Mouse (Mus musculus): ENCODE measurements around the gene Mindy2.

Gene Mindy2

GRCm38 (mm10) chr9:70657013-70657967 is at the start of gene Mindy2:
TSS of gene Mindy2 (minus strand) at chr9:70657174.
- peak; percentile 97 for DNase-seq (ENCODE audit: low spot score)

- no peak for DNase-seq (ENCODE audit: low spot score)
Measured at GRCm38 (mm10) chr9:70706444-70706843, 49.5 kb upstream of the Mindy2 start.

GRCm38 (mm10) chr9:70703597-70704203 is 46.7 kb upstream of the Mindy2 start:
- DNase-seq (ENCODE audit: low spot score), result no peak

- DNase-seq (ENCODE audit: low spot score), result no peak
Measured at GRCm38 (mm10) chr9:70698090-70698489, 41.1 kb upstream of the Mindy2 start.

GRCm38 (mm10) chr9:70695723-70696122 is 38.7 kb upstream of the Mindy2 start:
- no peak for DNase-seq (ENCODE audit: low spot score)

GRCm38 (mm10) chr9:70691772-70692693 is 35.1 kb upstream of the Mindy2 start:
- DNase-seq (ENCODE audit: low spot score), result no peak

GRCm38 (mm10) chr9:70690579-70690978 is 33.6 kb upstream of the Mindy2 start:
- no peak for DNase-seq (ENCODE audit: low spot score)

GRCm38 (mm10) chr9:70689926-70690325 is 33.0 kb upstream of the Mindy2 start:
- DNase-seq (ENCODE audit: low spot score), result no peak

GRCm38 (mm10) chr9:70688301-70688968 is 31.5 kb upstream of the Mindy2 start:
- DNase-seq (ENCODE audit: low spot score), result no peak

GRCm38 (mm10) chr9:70682202-70682601 is 25.2 kb upstream of the Mindy2 start:
- DNase-seq (ENCODE audit: low spot score), result no peak

GRCm38 (mm10) chr9:70679132-70680091 is 22.4 kb upstream of the Mindy2 start:
- DNase-seq (ENCODE audit: low spot score), result peak; percentile 66

GRCm38 (mm10) chr9:70678682-70679131 is 21.7 kb upstream of the Mindy2 start, which contains the start of gene Adam10:
TSS of gene Adam10 (plus strand) at chr9:70678997.
- peak; percentile 98 for DNase-seq (ENCODE audit: low spot score)

- DNase-seq (ENCODE audit: low spot score), result no peak
Measured at GRCm38 (mm10) chr9:70675961-70676360, 19.0 kb upstream of the Mindy2 start.

- no peak for DNase-seq (ENCODE audit: low spot score)
Measured at GRCm38 (mm10) chr9:70675117-70675516, 18.1 kb upstream of the Mindy2 start.

- DNase-seq (ENCODE audit: low spot score), result no peak
Measured at GRCm38 (mm10) chr9:70673656-70674055, 16.7 kb upstream of the Mindy2 start.

- peak; percentile 35 for DNase-seq (ENCODE audit: low spot score)
Measured at GRCm38 (mm10) chr9:70671772-70672579, 15.0 kb upstream of the Mindy2 start.

GRCm38 (mm10) chr9:70671278-70671677 is 14.3 kb upstream of the Mindy2 start:
- DNase-seq (ENCODE audit: low spot score), result no peak

- no peak for DNase-seq (ENCODE audit: low spot score)
Measured at GRCm38 (mm10) chr9:70670381-70670780, 13.4 kb upstream of the Mindy2 start.

GRCm38 (mm10) chr9:70669197-70669596 is 12.2 kb upstream of the Mindy2 start:
- DNase-seq (ENCODE audit: low spot score), result peak; percentile 21
